Mouse (Mus musculus) common myeloid progenitor, adult 5-6 weeks (primary cell): ENCODE measurements around the gene Aurkc. TPM values are rescaled to one million over a fixed set of nuclear protein-coding genes. Genes with fewer than 3 reads are reported as not detected.
"Not testable (repeated sequence)": the region's sequence is repeated elsewhere in the genome, so short reads cannot be mapped to it uniquely, and the experiment has no call there.

Source experiments
- ATAC-seq: replicated peaks from 2 replicates; pipeline ENCODE4 v1.8.0; 2016; ENCODE audit warnings: low read depth, mild to moderate bottlenecking, moderate TSS enrichment, inconsistent platforms; ENCODE audit not compliant: poor library complexity, severe bottlenecking
- total RNA-seq: library from RNA; stranded (forward); fragments of 200-1000, 187-1606 nt; gene quantifications from 2 replicates; pipeline ENCODE4 v1.2.3, GENCODE M21; 2017

The Aurkc gene
- not detected in 2 replicates for total RNA-seq

- ATAC-seq = not testable (repeated sequence)
Observed at GRCm38 (mm10) chr7:6995251-6995650, at the start of gene Aurkc. Gene Aurkc (plus strand): TSS chr7:6995300.

GRCm38 (mm10) chr7:6948061-6948460 lies 47.0 kb upstream of the Aurkc start:
- not testable (repeated sequence) for ATAC-seq

GRCm38 (mm10) chr7:6956576-6956975 lies 38.5 kb upstream of the Aurkc start:
- no peak for ATAC-seq

- ATAC-seq = no peak
Observed at GRCm38 (mm10) chr7:6958574-6958973, 36.5 kb upstream of the Aurkc start.

GRCm38 (mm10) chr7:6973566-6973965 lies 21.5 kb upstream of the Aurkc start:
- ATAC-seq = no peak

- no peak for ATAC-seq
Observed at GRCm38 (mm10) chr7:6976890-6977289, 18.2 kb upstream of the Aurkc start.

- not testable (repeated sequence) for ATAC-seq
Observed at GRCm38 (mm10) chr7:6998914-6999313, 3.8 kb downstream of the Aurkc start.

- ATAC-seq = not testable (repeated sequence)
Observed at GRCm38 (mm10) chr7:7005441-7005840, 10.3 kb downstream of the Aurkc start.

- ATAC-seq = no peak
Observed at GRCm38 (mm10) chr7:7027445-7027844, 32.3 kb downstream of the Aurkc start.

GRCm38 (mm10) chr7:7049659-7050320 lies 54.7 kb downstream of the Aurkc start:
- ATAC-seq = not testable (repeated sequence)

Other genes starting within 250 kb of the Aurkc start
- gene Zfp954, start 126.2 kb downstream of the Aurkc start, total RNA-seq = 11.7 and 16.0 TPM in 2 replicates
- gene Zfp773, start 141.5 kb downstream of the Aurkc start, total RNA-seq = 2.5 and 3.0 TPM in 2 replicates
- gene Zfp418, start 176.0 kb downstream of the Aurkc start, total RNA-seq = 3.1 and 3.8 TPM in 2 replicates
- gene Zfp772, start 214.7 kb downstream of the Aurkc start, total RNA-seq = 4.2 and 4.6 TPM in 2 replicates